Mouse (Mus musculus): Measurements from ENCODE around the gene Fbxw8. TPM values are rescaled to one million over a fixed set of nuclear protein-coding genes. Genes with fewer than 3 reads are reported as not detected.

The Fbxw8 gene
- total and polyA plus RNA-seq, 2 experiments, result 15.9 to 31.7 TPM

DNA sequence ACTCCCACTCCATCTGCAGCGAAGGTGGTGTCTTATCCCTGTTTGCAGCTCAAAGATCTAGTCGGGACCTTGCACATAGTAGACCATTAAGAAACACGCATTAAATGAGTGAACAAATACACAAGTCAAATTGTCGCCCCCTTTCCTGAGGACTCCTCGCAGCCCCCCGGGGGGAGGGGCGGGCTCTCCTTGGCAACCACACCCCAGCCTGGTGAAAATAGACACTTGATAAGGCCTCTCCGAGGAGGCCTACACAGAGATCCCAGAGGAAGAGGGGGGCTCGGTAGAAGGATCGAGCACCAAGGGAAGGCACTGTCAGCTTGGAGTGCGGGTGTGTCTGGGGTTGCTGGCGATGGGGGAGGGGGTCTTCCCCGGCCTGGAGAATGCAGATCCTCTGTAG, 128.9 kb downstream of the Fbxw8 start:
- H3K27me3 ChIP-seq (ENCODE audit: control insufficient read depth, insufficient read depth, low read length), result peaks cover 24% of the 10 kb centered on the region
- 7% methylated on average over 13 of the region's 13 CpGs for WGBS
- DNase-seq (ENCODE audit: extremely low read depth, low read depth, low spot score), result no peak
- H3K9ac ChIP-seq (ENCODE audit: low read depth, low read length), result no peak overlapping the region
- TF ChIP-seq POLR2A (IDR thresholded peaks at IDR 0.05; ENCODE audit: extremely low read depth, insufficient read depth, low read length), result no peak
- TF ChIP-seq CTCF (IDR thresholded peaks at IDR 0.05; ENCODE audit: low read depth, low read length), result no peak
- H3K27ac ChIP-seq (replicated peaks; ENCODE audit: insufficient read depth, low read depth, low read length), result no peak overlapping the region
- H3K36me3 ChIP-seq (ENCODE audit: control insufficient read depth, insufficient read depth, low read length), result no peaks in the 10 kb centered on the region
- peaks cover 4% of the 10 kb centered on the region; the same call in 1 of the 2 replicates for H3K4me1 ChIP-seq (ENCODE audit: control insufficient read depth, insufficient read depth, low read length)
- H3K79me2 ChIP-seq (ENCODE audit: control insufficient read depth, insufficient read depth, low read length), result no peaks in the 10 kb centered on the region
- H3K4me3 ChIP-seq (ENCODE audit: insufficient read depth, low read depth, low read length), result no peak overlapping the region

- no peak for DNase-seq (ENCODE audit: extremely low read depth, low read depth, low spot score)
- 13% methylated on average over 12 of the region's 12 CpGs for WGBS
- TF ChIP-seq POLR2A (IDR thresholded peaks at IDR 0.05; ENCODE audit: extremely low read depth, insufficient read depth, low read length) (no peak), CTCF (IDR thresholded peaks at IDR 0.05; ENCODE audit: low read depth, low read length) (no peak)
- Histone ChIP-seq H3K9ac (ENCODE audit: low read depth, low read length) (no peak overlapping the region), H3K27ac (replicated peaks; ENCODE audit: insufficient read depth, low read depth, low read length) (no peak overlapping the region), H3K36me3 (ENCODE audit: control insufficient read depth, insufficient read depth, low read length) (no peaks in the 10 kb centered on the region), H3K79me2 (ENCODE audit: control insufficient read depth, insufficient read depth, low read length) (no peaks in the 10 kb centered on the region), H3K4me1 (ENCODE audit: control insufficient read depth, insufficient read depth, low read length) (peaks cover 4% of the 10 kb centered on the region; the same call in 1 of the 2 replicates), H3K27me3 (ENCODE audit: control insufficient read depth, insufficient read depth, low read length) (peaks cover 24% of the 10 kb centered on the region), H3K4me3 (ENCODE audit: insufficient read depth, low read depth, low read length) (no peak overlapping the region)
Measured at GRCm38 (mm10) chr5:118025880-118026279, 129.4 kb downstream of the Fbxw8 start.

GRCm38 (mm10) chr5:118023053-118023452, 132.2 kb downstream of the Fbxw8 start:
- peaks cover 17% of the 10 kb centered on the region for H3K27me3 ChIP-seq (ENCODE audit: control insufficient read depth, insufficient read depth, low read length)
- no peak overlapping the region for H3K4me3 ChIP-seq (ENCODE audit: insufficient read depth, low read depth, low read length)

GRCm38 (mm10) chr5:118019905-118020304, 135.4 kb downstream of the Fbxw8 start:
- no peaks in the 10 kb centered on the region for H3K27me3 ChIP-seq (ENCODE audit: control insufficient read depth, insufficient read depth, low read length)
- H3K4me1 ChIP-seq (ENCODE audit: control insufficient read depth, insufficient read depth, low read length), result no peaks in the 10 kb centered on the region
- no peak overlapping the region for H3K9ac ChIP-seq (ENCODE audit: low read depth, low read length)
- 69% methylated on average over 11 of the region's 11 CpGs for WGBS
- no peaks in the 10 kb centered on the region for H3K79me2 ChIP-seq (ENCODE audit: control insufficient read depth, insufficient read depth, low read length)
- no peak overlapping the region for H3K4me3 ChIP-seq (ENCODE audit: insufficient read depth, low read depth, low read length)
- no peaks in the 10 kb centered on the region for H3K36me3 ChIP-seq (ENCODE audit: control insufficient read depth, insufficient read depth, low read length)
- TF ChIP-seq POLR2A (IDR thresholded peaks at IDR 0.05; ENCODE audit: extremely low read depth, insufficient read depth, low read length) (no peak), CTCF (IDR thresholded peaks at IDR 0.05; ENCODE audit: low read depth, low read length) (no peak)
- no peak overlapping the region for H3K27ac ChIP-seq (replicated peaks; ENCODE audit: insufficient read depth, low read depth, low read length)
- no peak for DNase-seq (ENCODE audit: extremely low read depth, low read depth, low spot score)

More at GRCm38 (mm10) chr5:118023053-118023452, 132.2 kb downstream of the Fbxw8 start:
- 60% methylated on average over 3 of the region's 3 CpGs for WGBS
- H3K79me2 ChIP-seq (ENCODE audit: control insufficient read depth, insufficient read depth, low read length), result no peaks in the 10 kb centered on the region
- DNase-seq (ENCODE audit: extremely low read depth, low read depth, low spot score), result no peak
- H3K36me3 ChIP-seq (ENCODE audit: control insufficient read depth, insufficient read depth, low read length), result no peaks in the 10 kb centered on the region
- no peaks in the 10 kb centered on the region for H3K4me1 ChIP-seq (ENCODE audit: control insufficient read depth, insufficient read depth, low read length)
- TF ChIP-seq POLR2A (IDR thresholded peaks at IDR 0.05; ENCODE audit: extremely low read depth, insufficient read depth, low read length), result no peak
- TF ChIP-seq CTCF (IDR thresholded peaks at IDR 0.05; ENCODE audit: low read depth, low read length), result no peak
- no peak overlapping the region for H3K27ac ChIP-seq (replicated peaks; ENCODE audit: insufficient read depth, low read depth, low read length)
- H3K9ac ChIP-seq (ENCODE audit: low read depth, low read length), result no peak overlapping the region

DNA sequence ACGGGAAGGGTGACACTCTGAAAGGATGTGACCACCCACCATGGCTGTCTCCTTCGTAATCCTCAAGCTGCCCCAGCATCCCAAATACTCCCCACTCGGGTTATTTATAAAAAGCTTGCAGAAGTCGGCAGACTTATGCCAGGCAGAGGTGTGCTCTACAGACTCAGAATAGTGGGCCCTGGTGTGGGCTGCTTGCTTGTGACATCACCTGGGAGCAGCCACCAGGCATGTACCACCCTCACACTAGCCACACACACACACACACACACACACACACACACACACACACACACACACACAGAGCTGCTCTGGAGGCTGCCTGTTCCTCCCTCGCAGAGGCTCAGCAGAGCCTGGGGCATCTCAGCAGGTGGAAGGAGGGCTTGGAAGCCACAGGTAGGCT, 137.7 kb downstream of the Fbxw8 start:
- Histone ChIP-seq H3K9ac (ENCODE audit: low read depth, low read length) (no peak overlapping the region), H3K27ac (replicated peaks; ENCODE audit: insufficient read depth, low read depth, low read length) (no peak overlapping the region), H3K4me3 (ENCODE audit: insufficient read depth, low read depth, low read length) (no peak overlapping the region), H3K4me1 (ENCODE audit: control insufficient read depth, insufficient read depth, low read length) (no peaks in the 10 kb centered on the region; the same call in 1 of the 2 replicates), H3K79me2 (ENCODE audit: control insufficient read depth, insufficient read depth, low read length) (no peaks in the 10 kb centered on the region), H3K36me3 (ENCODE audit: control insufficient read depth, insufficient read depth, low read length) (no peaks in the 10 kb centered on the region), H3K27me3 (ENCODE audit: control insufficient read depth, insufficient read depth, low read length) (no peaks in the 10 kb centered on the region)
- 64% methylated on average over 5 of the region's 5 CpGs for WGBS
- DNase-seq (ENCODE audit: extremely low read depth, low read depth, low spot score), result no peak
- no peak for TF ChIP-seq CTCF (IDR thresholded peaks at IDR 0.05; ENCODE audit: low read depth, low read length)
- TF ChIP-seq POLR2A (IDR thresholded peaks at IDR 0.05; ENCODE audit: extremely low read depth, insufficient read depth, low read length), result no peak

DNA sequence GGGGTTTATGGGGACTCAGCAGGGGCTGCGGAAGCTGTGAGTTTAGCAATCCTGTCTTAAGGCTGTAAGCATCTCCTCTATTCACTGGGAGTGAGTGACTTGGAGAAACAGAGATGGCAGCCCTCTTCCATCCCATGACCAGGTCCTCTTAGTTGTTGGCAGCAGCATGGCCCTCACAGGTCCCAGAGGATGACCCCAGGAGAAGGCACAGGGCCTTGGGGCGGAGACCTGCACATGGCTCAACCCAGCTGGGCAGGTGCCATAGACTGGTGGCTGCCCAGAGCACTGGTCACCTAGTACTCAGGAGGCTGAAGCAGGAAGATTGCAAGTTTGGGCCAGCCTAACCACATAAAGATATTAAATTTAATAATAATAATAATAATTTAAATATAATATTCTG, 139.6 kb downstream of the Fbxw8 start:
- Histone ChIP-seq H3K27me3 (ENCODE audit: control insufficient read depth, insufficient read depth, low read length) (no peaks in the 10 kb centered on the region), H3K36me3 (ENCODE audit: control insufficient read depth, insufficient read depth, low read length) (no peaks in the 10 kb centered on the region), H3K9ac (ENCODE audit: low read depth, low read length) (no peak overlapping the region), H3K4me3 (ENCODE audit: insufficient read depth, low read depth, low read length) (no peak overlapping the region), H3K27ac (replicated peaks; ENCODE audit: insufficient read depth, low read depth, low read length) (no peak overlapping the region), H3K79me2 (ENCODE audit: control insufficient read depth, insufficient read depth, low read length) (no peaks in the 10 kb centered on the region), H3K4me1 (ENCODE audit: control insufficient read depth, insufficient read depth, low read length) (no peaks in the 10 kb centered on the region; the same call in 1 of the 2 replicates)
- no peak for TF ChIP-seq POLR2A (IDR thresholded peaks at IDR 0.05; ENCODE audit: extremely low read depth, insufficient read depth, low read length)
- DNase-seq (ENCODE audit: extremely low read depth, low read depth, low spot score), result no peak
- 80% methylated on average over 2 of the region's 2 CpGs for WGBS
